Mouse (Mus musculus) spleen, adult 12 weeks (tissue): ENCODE results near the gene Icmt.
A peak's percentile ranks its signal among the peaks of the same experiment; 100 is the strongest.

Source experiments
- DNase-seq: peaks from one replicate; pipeline ENCODE4 v3.0.0; 2022; ENCODE audit warnings: low spot score

The Icmt gene

GRCm38 (mm10) chr4:152300375-152300774, 3.3 kb downstream of the Icmt start:
- DNase-seq = no peak

DNA sequence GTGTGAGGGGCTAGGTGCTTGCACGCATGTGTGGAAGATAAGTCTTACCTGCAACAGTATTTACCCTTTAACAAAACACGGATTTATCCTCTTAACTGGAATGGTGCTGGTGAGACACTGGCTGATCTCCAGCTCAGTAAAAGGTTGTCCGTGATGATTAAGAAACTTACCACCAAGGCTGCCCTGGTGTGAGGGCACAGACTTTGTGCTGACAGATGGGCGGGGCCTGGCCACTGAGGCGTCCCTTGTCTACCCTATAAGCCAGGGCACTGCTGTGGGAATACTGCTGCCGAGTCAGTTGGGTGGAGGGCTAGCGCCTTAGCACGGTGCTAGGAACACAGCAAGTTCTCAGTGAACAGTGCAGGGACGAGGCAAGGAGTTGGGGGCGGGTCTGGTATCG, 5.0 kb downstream of the Icmt start:
- no peak for DNase-seq

DNA sequence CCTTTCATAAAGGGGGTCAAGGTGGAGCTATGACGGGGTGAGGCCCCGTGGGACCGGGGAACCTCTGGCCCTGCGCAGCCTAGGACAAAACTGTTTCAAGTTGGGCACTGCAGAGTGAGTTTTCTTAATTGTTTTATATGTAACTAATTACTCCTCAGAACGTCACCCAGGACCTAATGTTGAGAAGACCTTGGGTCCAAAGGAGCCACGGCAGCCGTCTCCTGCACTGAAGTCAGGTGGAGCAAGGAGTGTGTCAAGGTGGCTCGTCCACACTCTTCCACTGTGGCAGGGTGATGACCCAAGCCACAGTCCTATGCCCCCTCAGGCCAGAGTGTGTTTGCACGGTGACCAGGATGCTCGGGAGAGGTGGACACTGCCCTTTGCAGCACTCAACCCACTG, 6.1 kb downstream of the Icmt start:
- no peak for DNase-seq

- DNase-seq = no peak
Observed at GRCm38 (mm10) chr4:152304685-152305084, 7.7 kb downstream of the Icmt start.

DNA sequence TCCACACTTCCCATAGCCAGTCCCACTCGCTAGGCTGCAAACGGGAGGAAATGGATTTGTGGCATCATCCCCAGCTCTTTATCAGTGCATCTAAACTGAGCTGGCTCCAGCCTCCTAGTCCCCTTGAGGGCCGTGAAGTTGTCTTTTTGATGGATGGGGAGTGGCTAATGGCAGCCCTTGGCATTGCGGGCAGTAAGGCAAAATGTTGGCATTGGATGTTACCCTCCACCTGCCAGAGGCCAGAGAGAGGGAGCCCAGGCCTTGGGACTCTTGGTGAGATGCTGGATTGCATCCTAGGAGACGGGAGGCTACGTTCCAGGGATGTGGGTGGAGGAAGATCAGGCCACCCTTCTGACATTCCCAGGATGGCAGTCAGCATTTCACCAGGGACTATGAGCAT, 9.0 kb downstream of the Icmt start:
- no peak for DNase-seq

- DNase-seq = no peak
Observed at GRCm38 (mm10) chr4:152307542-152307941, 10.5 kb downstream of the Icmt start.

GRCm38 (mm10) chr4:152312186-152312585, 15.2 kb downstream of the Icmt start:
- no peak for DNase-seq

DNA sequence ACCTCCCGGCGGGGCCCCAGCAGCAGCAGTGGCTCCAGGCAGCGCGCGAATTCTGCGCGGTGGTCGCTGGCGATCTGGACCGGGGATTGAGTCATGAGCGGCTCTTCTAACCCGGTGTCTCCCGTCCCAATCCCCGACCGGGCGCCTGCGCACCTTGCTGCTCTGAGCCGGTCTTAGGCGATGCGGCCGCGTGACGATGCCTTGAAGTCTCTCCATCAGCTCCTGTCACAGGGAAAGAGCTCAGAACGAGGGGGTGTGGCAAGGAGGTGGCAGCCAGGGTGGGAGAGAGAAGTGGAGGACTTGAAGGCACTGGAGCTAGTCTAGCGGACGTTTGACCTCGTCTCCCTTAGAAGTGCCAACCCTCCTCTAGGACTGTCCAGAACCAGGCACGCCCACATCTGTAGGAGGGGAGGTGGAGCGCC, 16.2 kb downstream of the Icmt start:
- DNase-seq = no peak

GRCm38 (mm10) chr4:152313934-152314333, 16.9 kb downstream of the Icmt start:
- DNase-seq = no peak

- no peak for DNase-seq
Observed at GRCm38 (mm10) chr4:152315498-152316213, 18.6 kb downstream of the Icmt start.

DNA sequence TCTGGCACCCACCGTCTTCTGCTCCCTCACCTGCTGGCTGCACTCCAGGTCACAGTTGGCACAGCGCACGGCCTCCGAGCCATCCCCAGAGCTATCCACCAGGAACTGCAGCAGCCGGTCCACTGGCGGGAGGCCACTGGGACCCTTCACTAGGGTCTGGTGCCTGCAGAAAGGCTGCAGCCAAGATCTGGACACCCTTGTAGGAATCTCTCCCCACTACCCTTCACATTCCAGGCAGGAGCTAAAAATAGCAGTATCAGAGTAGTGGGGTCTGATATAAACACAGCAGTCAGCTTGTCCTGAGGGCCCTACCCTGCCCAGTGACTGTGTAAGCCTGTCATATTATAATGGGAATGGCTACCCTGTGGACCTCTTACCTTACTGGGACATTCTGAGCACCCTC, 20.6 kb downstream of the Icmt start:
- no peak for DNase-seq

DNA sequence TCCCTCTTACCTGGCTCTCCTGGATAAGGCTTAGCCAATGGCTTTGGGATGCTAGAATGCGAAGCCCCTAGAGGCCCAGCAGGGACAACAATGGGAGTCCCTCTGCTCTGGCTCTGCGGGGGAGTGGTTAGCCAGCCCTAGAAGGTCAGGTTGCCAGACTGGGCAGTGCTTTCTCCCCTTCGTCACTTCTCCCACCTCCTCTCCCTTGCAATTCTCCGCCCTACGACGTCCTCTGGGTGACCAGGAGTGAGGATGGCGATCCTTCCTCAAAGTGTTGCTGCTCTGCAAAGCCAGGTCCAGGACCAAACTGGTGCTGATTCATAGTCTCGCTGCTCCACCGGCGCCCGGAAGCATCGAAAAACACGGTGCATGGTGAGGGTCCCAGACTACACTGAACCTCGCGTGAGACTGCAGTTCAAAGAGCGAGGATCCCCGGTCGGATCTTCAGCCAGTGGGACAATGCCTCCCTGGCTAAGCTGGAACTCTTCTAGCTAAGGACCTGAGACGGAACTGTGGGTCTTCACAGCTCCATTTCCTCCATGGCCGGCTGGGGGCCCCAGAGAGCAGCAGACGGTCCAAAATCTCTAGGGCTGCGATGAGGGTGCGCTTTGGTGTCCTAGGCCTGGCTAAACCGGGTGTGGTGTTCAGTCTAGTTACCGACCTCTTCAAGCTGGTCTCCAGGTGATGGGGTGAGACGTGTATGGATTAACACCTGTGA, 21.6 kb downstream of the Icmt start, which contains the start of gene Rnf207:
Rnf207 (minus strand) TSS at position 477 of the 718 bp plus-strand sequence.
- no peak for DNase-seq

DNA sequence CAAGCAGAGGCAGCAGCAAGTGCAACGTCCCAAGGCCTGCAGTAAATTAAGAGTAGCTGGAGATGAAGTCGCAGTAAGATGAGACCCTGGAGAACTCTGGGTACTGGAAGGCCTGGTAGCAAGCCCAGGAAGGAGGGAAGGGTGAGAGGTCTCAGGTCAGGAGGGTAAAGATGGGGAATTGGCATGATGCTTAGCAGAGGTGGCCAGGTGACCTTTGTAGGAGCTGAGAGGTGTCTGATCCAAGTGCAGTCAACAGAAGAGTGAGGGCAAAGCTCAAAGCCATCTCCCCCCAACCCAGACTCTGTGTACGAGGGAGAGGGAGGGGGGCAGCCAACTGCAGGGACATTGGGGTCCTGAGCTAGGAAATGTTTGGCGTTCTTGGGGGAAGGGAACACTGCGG, 24.4 kb downstream of the Icmt start:
- no peak for DNase-seq

DNA sequence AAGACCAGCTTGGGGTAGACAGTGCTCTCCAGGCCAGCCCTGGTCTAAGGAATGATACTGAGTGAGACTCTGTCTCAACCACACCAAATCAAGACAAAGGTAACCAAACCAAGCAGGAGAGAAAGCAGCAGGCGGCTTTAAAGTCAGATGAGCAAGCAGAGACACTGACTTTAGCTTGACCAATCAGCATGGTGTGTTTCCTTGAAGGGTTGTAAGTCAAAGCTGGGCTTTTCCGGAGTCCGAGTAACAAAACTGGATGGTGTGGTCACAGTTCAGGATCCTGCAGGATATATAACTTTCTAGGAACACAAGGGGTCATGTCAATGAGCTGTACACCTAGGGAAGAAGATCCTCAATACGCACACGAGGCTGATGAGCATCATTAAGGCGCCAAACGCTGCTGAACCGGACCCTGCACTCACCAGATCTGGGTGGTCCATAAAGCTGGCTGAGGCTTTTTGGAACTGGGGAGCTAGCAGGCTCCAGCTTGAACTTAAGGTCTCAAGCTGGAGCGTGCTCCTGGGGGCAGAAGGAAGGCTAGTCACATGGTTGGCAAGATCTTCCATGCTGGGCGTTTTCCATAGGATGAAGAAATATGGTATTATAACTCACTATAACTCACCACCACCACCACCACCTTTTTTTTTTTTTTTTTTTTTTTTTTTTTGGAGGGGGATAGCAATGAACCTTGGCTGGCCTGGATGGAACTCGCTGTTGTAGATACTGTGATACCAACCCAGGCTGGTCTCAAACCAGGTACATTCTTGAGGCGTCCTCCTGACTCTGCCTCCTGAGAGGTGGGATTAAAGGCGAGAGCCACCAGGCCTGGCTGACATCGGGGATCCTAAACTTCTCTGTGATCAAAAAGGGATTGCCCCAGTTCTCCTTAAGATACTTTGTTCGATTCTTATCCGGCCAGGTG, 27.9 kb downstream of the Icmt start:
- no peak for DNase-seq

DNA sequence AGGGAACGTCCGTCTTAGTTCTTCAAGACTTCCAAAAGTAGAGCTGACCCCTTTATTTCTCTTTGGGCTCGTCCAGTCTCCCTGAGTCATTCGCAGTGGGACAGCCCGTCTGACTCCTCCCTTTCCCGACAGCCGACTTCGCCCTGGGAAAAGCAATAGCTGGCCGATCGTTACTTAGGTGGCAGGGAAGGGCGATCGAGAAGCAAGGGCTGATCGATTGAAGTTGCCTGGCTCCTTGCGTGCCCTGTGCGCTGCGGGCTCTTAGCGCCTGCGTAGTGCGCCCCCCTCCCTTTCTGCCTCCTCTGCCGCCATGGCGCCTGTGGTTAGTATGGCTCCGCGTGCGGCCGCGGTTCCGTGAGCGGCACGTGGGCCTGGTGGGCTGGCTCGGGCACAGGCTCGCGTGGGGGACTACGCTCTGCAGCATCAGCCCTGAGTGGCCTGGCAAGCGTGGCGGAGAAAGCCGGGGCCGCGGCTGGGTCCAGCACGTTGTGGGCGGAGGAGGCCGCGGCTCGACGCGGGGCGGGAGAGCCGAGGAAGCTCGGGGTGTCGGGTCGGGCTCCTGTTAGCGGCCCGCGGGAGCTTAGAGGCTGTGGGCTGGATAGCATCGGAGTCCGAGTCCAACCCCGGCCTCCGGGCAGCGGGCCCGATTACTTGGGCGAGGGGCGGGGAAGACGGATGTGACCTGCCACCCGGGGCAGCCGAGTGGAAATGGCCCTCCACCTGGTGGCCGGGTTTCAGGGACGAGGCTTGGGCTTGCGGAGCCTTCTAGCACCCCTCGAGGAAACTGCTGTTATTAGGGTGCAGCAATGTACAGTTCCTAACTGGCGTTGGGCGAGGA, 28.8 kb downstream of the Icmt start, which contains the start of gene Rpl22:
Rpl22 (plus strand) TSS at position 169 of the 838 bp plus-strand sequence.
- peak; percentile 87 for DNase-seq

GRCm38 (mm10) chr4:152326543-152326942, 29.5 kb downstream of the Icmt start:
- DNase-seq = no peak

DNA sequence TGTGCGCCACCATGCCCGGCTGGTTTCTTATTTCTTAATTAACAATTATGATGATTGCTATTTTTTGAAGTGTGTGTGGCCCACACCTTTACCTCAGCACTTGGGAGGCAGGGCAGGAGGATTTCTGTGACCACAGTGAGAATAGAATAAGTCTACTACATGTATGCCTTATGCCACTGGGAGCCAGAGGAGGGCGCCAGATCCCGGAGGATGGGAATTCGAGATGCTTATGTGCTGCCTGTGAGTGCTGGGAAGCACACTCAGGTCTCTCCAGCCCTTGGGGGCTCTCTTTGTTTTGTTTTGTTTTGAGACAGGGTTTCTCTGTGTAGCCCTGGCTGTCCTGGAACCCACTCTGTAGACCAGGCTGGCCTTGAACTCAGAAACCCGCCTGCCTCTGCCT, 31.7 kb downstream of the Icmt start:
- no peak for DNase-seq

DNA sequence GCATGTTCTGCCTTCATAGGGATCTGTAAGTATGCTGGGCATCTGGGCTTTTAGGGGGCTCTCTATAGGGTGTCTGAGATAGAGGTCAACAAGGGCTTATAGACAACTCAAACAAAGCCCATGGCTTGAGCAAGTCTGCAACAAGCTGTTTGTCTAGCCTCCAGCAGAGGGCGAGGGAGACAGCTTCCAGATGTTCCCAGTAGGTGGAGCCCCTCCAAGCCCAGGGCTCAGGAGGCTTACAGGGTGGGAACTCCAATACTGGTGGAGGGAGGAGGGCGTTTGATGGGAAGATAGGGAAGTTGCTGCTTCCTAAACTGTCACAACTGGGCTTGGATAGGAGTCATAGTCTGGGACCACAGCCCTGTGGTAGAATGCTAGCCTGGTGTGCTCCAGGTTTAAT, 35.9 kb downstream of the Icmt start:
- DNase-seq = no peak

DNA sequence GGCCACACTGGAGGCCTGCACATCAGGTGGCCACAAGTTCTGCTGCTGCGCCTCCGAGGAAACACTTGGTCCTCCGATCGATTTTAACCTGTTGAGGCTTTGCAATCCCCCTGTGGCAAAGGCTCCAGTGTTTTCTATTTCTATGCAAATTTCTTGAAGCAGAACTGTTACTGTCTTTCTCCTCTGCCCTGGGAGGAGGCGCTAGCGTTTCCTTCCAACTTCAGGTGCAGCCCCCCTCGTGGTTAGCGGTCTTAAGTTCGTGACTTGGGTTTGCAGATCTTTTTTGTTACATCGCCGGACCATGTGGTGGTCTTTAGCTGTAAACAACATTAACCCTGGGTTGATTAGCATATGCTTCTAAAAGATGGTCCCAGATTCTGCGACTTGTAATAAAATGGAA, 36.6 kb downstream of the Icmt start:
- DNase-seq = no peak

DNA sequence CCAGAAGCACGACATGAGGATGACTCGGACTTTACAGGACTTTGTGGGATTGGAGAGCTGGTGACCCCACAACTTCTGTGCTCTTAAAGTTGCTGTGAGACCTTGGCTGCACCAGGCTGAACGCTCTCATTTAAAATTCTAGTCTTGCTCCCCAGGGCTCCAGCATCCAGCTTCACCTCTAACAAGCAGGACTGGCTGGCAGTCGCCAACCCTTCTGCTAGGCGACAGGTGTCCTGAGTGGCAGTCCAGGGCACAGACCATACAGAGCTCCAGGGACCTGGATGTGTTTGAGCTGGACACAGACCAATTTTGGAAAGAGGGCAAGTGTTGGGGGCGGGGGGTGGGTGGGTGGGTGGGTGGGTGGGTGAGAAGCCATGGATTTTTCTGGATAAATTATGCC, 40.7 kb downstream of the Icmt start:
- DNase-seq = no peak
